Mouse (Mus musculus) bone marrow, adult 2 months (tissue): Measurements from ENCODE around the gene Prmt8. TPM values are rescaled to one million over a fixed set of nuclear protein-coding genes. Genes with fewer than 3 reads are reported as not detected.

ENCODE experiments used
- H3K27ac ChIP-seq: fragments of 200-500 bp; 2 replicates; pipeline ENCODE4 v1.5.1; 2012; ENCODE audit warnings: low read depth, mild to moderate bottlenecking, control low read depth, inconsistent platforms, low read length; ENCODE audit not compliant: control insufficient read depth, poor library complexity, insufficient read depth
- H3K4me1 ChIP-seq: fragments of 200-500 bp; 2 replicates; pipeline ENCODE4 v1.6.1; 2011; ENCODE audit warnings: low read length; ENCODE audit not compliant: control insufficient read depth, insufficient read depth
- H3K4me3 ChIP-seq: fragments of 200-500 bp; replicated peaks from 2 replicates; pipeline ENCODE3; 2011; ENCODE audit warnings: mild to moderate bottlenecking, low read depth, low read length, control low read depth; ENCODE audit not compliant: control insufficient read depth
- CTCF ChIP-seq: fragments of 200-500 bp; IDR thresholded peaks from 2 replicates; pipeline ENCODE4 v1.5.1; 2011; ENCODE audit warnings: low read length, control low read depth; ENCODE audit not compliant: control insufficient read depth, insufficient read depth
- POLR2A ChIP-seq: fragments of 200-500 bp; IDR thresholded peaks from 2 replicates; pipeline ENCODE4 v1.6.1; 2011; ENCODE audit warnings: low read depth, mild to moderate bottlenecking, control low read depth, low read length, borderline replicate concordance; ENCODE audit not compliant: control insufficient read depth
- WGBS: fragments of 180-500 bp; shearing (Covaris S2); methylation state at CpG from one replicate; pipeline ENCODE4 v1.1.7; 2018; 5-methylcytosine and 5-hydroxymethylcytosine counted together
- polyA plus RNA-seq: library from polyadenylated mRNA; stranded (reverse); fragments of >200 nt; gene quantifications from 2 replicates; pipeline ENCODE4 v1.2.4, GENCODE M21; 2011; ENCODE audit warnings: low replicate concordance; ENCODE audit not compliant: missing spikeins, insufficient read depth, insufficient read length

Prmt8 gene
- polyA plus RNA-seq, 1 experiment = not detected

DNA sequence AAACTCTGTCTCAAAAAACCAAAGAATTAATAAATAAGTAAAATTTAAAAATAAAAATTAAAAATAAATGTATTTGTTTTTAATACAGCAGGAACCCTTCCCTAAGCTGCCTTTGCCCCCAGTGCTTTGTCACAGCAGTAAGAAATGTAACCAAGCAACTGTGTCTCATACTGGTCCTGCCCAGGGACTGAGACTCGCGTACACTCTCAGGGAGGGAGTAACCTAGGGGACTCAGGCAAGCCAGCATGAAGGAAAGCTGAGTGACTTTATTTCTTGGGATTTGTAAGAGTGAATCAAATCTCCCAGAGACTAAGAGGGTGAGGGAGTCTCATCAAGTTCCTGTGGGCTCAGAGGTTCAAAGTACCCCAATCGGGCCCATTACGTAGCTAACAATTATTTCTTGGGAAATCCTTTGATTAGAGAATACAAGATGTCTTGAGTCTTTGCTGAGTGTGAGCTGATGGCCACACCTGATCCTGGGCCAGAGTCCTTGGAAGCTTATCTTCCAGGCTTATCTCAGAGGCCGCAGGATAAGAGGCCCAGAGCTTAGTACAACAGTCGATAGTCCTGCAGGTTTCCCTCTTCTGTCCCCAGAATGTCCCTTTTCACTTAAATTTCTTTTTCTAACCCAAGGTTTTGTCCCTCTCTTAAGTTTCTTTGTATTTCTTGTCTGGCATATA is 82.0 kb downstream of the Prmt8 start:
- TF ChIP-seq CTCF (no peak), POLR2A (no peak)
- Histone ChIP-seq H3K4me3 (no peak overlapping the region), H3K27ac (no peak overlapping the region)

DNA sequence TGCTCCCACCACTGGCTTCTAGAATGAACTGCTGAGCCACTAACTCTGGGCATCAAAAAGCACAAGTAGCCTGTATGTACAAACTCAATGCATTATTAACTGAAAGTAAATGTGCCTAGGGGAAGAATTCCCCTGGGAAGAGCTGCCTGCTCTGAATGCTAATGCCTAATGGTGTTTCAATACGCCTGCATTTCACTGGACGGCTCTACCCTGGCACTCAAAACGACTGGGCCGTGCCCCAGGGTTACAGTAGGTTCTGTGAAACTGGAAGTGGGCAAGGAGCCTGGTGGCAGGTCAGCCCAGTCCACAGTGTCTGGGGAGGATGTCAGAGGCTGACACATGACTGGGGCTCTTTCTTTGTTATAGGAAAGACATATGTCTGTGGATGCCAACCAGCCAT is 84.3 kb downstream of the Prmt8 start:
- Histone ChIP-seq H3K4me1 (no peaks in the 10 kb centered on the region), H3K4me3 (no peak overlapping the region), H3K27ac (no peak overlapping the region)
- TF ChIP-seq POLR2A = no peak
- TF ChIP-seq CTCF = no peak
- 74% methylated on average over 4 of the region's 4 CpGs for WGBS

More for the DNA sequence above, 82.0 kb downstream of the Prmt8 start:
- H3K4me1 ChIP-seq = no peaks in the 10 kb centered on the region
- 83% methylated on average over 6 of the region's 6 CpGs for WGBS

DNA sequence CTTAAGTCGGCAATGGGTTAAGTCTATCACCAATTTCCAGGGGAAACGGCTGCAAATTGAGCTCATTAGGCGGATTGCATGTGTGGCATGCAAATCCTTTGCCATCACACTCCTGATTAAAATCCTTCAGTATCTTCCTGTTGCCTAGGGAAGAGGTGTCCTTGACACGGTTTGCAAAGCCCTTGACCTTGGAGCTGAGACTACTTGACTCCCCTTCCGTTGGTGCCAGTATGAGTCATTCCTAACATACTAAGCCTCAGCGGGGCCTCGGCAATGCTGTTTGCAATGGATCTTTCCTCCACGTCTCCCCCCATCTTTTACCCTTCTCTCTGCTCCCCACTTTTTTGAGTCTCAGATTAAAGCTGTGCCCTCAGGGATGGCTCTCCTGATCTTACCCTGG is 85.7 kb downstream of the Prmt8 start:
- H3K27ac ChIP-seq = no peak overlapping the region
- 64% methylated on average over 8 of the region's 8 CpGs for WGBS
- no peak for TF ChIP-seq POLR2A
- TF ChIP-seq CTCF = no peak
- H3K4me1 ChIP-seq = no peaks in the 10 kb centered on the region
- no peak overlapping the region for H3K4me3 ChIP-seq

DNA sequence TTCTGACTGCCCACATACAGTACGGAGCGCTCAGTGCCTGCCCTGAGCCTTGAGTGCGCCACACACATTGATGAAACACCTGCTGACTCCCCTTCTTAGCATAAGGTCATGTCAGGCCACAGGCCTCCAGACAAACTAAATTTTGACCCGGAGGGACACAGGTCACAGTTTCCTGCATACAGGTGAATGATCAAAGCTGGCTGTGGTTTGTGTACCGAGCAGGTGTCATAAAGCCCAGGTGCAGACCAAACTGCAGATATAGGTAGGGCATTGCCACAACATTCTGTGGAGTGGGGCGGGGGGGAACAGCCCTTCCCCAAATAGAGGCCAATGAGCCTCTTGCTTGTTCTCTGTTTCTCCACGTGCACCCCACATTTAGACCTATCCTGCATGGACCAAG is 88.5 kb downstream of the Prmt8 start:
- Histone ChIP-seq H3K4me1 (no peaks in the 10 kb centered on the region), H3K27ac (no peak overlapping the region), H3K4me3 (no peak overlapping the region)
- WGBS = 83% methylated on average over 7 of the region's 7 CpGs
- no peak for TF ChIP-seq CTCF
- no peak for TF ChIP-seq POLR2A

DNA sequence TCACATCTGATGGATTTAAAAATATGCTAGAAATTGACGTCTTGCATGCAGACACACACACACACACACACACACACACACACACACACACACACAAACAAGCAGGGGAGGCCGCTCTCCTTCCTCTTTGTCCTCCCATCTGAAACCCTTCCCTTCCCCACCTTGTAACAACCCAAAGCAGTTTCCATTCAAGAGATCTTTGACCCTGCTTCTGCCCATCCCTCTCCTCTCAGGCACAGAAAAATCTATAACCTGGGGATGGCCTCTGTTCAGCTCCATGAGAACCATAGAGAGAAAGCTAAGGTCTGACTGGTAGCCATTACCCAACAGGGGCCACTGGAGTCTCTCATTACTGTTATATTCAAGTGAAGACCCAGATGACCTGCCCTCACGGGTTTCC is 90.3 kb downstream of the Prmt8 start:
- no peak overlapping the region for H3K4me3 ChIP-seq
- WGBS = 65% methylated on average over 3 of the region's 3 CpGs
- no peaks in the 10 kb centered on the region for H3K4me1 ChIP-seq
- TF ChIP-seq POLR2A = no peak
- TF ChIP-seq CTCF = no peak
- no peak overlapping the region for H3K27ac ChIP-seq

DNA sequence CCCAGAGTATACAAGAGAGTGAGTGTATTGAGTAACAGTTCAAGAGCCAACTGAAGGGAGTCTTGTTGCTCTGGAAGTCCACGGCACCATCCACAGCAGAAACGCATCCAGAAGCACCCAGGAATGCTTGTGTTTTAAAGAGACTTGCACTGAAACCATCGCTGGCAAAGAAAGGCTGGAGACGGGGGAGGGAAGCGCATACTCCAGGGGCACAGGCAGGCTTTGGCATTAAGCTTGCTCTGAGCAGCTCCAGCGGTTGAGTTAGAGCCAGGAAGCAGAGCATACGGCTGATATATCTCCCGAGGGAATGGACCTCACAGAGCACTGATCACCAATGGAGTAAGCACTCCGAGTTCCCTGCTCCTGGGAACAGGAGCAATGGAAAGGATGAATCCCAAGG is 91.0 kb downstream of the Prmt8 start:
- 68% methylated on average over 9 of the region's 9 CpGs for WGBS
- Histone ChIP-seq H3K27ac (no peak overlapping the region), H3K4me1 (no peaks in the 10 kb centered on the region), H3K4me3 (no peak overlapping the region)
- TF ChIP-seq CTCF (no peak), POLR2A (no peak)

DNA sequence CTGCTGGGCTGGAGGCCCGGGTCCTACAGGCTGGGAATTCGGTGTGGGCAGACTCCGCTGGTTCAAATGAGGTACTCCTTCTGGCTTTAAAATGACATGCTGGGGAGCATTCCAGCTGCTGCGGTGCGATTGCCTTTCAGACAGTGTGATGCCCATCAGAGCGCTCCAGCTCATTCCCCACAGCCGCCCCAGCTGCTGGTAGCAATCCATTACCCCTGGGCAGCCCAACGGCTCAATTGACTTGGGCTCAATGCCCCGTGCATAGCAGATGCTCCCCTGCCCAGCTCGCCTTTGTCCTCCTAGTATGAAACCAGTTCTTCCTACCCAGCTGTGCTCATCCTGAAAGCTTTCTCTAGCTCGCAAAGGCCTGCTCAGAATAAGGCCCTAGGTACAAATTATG is 92.4 kb downstream of the Prmt8 start:
- TF ChIP-seq POLR2A (no peak), CTCF (no peak)
- Histone ChIP-seq H3K4me1 (no peaks in the 10 kb centered on the region), H3K27ac (no peak overlapping the region), H3K4me3 (no peak overlapping the region)
- 77% methylated on average over 11 of the region's 11 CpGs for WGBS

DNA sequence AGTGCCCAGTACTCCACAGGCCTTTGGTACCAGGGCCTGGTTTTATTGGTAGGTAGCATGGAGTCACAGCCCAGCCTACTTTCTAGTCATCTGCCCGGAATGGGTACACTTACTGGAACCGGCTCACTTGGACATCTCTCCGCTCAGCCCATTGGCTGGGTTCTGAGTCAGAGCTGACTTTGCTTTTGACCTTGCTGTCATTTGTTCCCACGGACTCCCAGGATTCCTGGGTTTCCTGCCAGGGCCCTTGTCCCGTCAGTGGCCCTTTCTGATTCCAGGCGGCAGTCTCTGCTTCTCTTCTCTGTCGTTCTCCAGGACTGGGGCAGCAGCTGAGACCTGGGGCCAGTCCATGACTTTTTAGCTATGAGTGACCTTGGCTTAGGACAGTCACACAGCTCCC is 97.2 kb downstream of the Prmt8 start:
- H3K27ac ChIP-seq = no peak overlapping the region
- TF ChIP-seq POLR2A (no peak), CTCF (no peak)
- 79% methylated on average over 7 of the region's 7 CpGs for WGBS
- no peak overlapping the region for H3K4me3 ChIP-seq
- H3K4me1 ChIP-seq = no peaks in the 10 kb centered on the region

DNA sequence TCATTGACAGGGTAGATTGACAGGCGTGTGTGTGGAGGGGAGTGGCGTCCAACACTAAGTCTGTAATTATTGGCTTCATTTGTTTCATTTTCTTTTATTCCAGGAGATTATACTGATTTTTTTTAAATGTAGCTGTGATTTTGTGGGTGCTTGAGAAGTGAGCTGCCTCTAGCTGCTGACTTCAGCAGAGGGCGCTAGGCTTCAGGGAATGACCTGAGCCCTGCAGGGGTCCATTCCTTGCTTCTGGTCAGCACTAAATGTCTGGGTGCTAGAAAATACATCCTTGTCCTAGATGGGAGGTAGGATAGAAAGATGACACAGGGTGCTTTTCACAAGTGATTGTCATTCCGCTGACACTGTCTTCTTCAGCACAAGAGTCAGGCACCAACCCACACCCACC is 99.2 kb downstream of the Prmt8 start:
- Histone ChIP-seq H3K4me3 (no peak overlapping the region), H3K4me1 (no peaks in the 10 kb centered on the region), H3K27ac (no peak overlapping the region)
- WGBS = 80% methylated on average over 4 of the region's 4 CpGs
- no peak for TF ChIP-seq POLR2A
- TF ChIP-seq CTCF = no peak
